Mouse (Mus musculus) megakaryocyte, adult 5-6 weeks (primary cell): ENCODE results near the gene Daxx. TPM values are rescaled to one million over a fixed set of nuclear protein-coding genes. Genes with fewer than 3 reads are reported as not detected.
"Not testable (repeated sequence)": the region's sequence is repeated elsewhere in the genome, so short reads cannot be mapped to it uniquely, and the experiment has no call there.

Experiments used
- ATAC-seq: 2 replicates; pipeline ENCODE4 v1.8.0; 2016; ENCODE audit warnings: mild to moderate bottlenecking, inconsistent platforms; ENCODE audit not compliant: poor library complexity, severe bottlenecking
- total RNA-seq, 2 experiments: library from RNA; stranded (forward) in 1 of 2; stranded (reverse) in 1 of 2; fragments of 153-499, 151-499 nt in 1 of 2; fragments of 221-1000, 200-1000 nt in 1 of 2; gene quantifications; 2 replicates each; pipeline versions ENCODE4 v1.2.3 to v1.2.4; 2015 to 2017

Gene Daxx
- total RNA-seq, 2 experiments from 2014 or later, result 39.3 to 49.7 TPM

DNA sequence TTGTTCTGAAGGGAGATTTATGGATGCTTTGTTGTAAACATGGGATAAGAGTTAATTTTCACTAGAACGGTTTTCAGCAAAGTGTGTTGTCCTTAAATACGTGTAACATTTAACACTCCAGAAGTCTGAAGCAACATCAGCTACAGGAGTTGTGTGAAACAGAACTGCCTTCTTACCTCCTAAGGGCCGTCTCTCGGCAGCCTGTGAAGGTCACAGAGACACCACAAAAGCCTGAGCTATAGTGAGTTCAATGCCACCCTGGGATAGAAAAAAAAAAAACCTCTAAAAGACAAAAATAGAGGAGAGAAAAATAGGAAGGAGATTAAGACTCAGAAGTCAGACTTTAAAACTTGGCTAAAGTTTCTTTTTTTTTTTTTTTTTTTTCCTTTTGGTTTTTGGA lies 7.1 kb upstream of the Daxx start:
- no peak for ATAC-seq

DNA sequence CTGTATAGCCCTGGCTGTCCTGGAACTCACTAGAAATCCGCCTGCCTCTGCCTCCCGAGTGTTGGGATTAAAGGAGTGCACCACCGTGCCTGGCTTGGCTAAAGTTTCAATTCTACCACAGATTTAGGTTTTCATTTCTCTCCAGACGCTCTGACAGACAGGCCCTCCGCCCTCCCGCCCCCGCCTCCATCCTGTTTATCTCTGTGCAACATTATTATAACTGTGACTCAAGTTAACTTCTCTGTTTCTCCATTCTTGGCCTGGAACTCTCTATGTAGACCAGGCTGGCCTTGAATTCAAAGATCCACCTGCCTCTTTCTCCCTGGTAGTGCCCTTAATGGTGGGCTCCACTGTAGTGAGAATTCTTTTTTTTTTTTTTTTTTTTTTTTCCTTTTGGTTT lies 6.7 kb upstream of the Daxx start:
- no peak for ATAC-seq

DNA sequence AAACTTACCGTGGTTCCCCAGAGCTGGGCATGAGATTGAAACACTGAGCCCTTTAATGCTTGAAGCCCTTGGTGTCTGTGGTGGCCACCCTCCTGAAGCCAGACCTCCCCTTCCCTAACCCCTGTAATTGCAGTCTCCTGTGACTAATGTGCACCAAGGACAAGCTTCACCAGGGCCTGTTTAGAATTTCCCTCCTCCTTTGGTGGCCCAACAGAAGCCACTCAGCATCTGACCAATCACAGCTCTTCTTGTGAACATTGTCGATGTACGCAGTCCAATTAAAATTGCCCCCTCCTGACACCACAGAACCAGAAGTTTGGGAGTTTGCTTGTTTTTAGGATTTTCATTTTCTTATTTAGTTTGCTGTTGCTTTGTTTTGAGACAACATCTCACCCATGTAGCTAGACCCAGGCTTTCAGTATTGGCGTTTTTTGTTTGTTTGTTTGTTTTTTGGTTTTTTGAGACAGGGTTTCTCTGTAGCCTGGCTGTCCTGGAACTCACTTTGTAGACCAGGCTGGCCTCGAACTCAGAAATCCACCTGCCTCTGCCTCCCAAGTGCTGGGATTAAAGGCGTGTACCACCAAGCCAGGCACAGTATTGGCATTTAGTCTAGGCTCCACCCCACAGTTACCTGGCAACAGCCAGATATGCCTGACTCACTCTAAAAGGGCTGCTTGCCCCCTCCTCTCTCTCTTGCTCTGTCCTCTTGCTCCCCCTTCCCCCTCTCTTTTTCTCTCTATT lies 5.1 kb upstream of the Daxx start:
- ATAC-seq, result not testable (repeated sequence)

DNA sequence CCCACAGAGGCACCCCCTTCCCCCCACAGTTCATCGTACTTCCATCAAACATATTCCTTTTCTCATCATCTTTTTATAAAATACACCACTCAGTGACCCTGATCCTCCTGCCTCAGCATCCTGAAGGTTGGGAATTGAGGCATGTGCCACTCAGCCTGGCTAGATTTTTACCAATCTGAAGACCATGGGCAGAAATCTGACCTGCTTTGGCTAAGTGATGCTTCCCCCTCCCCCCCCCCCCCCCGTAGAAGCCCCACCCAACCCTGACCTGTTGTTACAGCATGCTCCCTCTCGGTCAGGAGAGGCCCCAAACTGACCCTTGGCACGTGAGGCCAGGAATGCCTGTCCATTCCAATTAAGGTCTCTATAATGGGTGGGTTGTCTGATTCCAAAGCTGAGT lies 4.4 kb upstream of the Daxx start, which contains the start of gene Platr17:
Gene Platr17 (plus strand): TSS at position 301 of the 400 bp plus-strand sequence.
- ATAC-seq, result not testable (repeated sequence)

DNA sequence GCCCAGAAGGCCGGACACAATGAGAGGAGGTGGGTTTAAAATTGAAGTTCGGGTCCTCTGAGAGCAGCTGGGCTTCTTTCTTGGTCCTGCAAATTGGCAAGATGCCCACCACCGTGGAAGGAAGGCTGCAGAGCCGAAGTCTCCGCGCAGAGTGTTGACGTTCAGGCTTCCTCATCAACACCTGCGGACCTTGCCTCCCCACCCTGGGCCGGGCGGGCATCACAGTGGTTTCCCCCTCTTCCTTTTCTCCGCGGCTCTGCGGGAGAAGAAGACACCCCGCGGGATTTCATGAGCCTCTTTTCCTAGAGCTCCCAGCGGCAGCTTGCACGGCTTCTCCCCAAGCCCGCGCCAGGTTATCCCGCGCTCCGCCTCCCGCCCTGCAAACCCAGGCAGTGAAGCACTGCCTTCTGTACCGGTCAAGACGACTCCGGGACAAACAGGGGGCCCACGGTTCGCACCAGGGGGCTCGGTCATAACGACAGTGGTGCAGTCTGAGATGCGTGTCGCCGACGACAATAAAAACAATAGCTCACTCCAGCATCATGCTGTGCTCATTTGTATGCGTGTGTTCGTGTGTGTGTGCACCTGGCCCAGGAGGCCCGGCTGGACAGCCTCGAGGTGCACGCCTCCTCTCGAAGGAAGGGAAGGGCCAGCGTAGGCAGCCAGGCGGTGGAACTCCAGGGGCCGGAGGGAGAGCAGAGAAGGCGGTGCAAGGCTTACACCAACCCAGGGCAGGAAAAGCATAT lies 710 bp upstream of the Daxx start:
- peak; percentile 37 for ATAC-seq

DNA sequence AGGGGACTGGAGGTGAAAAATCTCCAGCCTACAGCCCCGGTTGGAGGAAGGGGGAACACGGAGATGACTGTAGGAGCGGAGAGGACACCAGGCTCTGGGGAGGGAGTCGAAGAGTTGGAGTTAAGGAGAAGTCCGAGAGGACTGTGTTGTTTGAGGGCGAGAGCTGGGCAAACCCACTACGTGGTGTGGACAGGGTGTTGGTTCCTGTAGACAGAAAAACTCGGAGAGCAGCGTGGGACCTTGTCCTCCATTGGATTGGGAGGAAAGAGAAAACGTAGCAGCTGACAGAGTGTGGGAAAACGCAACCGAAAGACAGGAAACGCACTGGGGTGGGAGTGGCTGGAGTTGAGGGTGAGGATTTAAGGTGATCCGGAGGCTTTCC lies 646 bp downstream of the Daxx start:
- peak; percentile 13; the same call in 1 of the 2 replicates for ATAC-seq

DNA sequence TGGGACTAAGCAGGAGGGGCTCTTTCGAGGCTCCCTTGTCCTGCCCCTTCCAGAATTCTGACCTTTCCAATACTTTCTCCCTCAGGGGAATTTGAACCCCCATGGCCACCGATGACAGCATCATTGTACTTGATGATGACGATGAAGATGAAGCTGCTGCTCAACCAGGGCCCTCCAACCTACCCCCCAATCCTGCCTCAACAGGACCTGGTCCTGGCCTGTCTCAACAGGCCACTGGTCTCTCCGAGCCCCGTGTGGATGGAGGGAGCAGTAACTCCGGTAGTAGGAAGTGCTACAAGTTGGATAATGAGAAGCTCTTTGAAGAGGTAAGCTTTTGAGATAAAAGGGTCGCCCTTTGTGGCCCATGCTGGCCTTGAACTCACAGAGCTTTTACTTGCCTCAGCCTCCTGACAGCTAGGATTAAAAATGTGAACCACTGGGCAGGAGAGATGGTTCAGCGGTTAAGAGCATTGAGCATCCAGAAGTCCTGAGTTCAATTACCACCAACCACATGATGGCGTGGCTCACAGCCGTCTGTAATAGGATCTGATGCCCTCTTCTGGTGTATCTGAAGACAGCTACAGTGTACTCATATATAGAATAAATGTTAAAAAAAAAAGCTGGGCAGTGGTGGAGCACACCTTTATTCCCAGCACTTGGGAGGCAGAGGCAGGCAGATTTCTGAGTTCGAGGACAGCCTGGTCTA lies 1.3 kb downstream of the Daxx start:
- no peak for ATAC-seq

DNA sequence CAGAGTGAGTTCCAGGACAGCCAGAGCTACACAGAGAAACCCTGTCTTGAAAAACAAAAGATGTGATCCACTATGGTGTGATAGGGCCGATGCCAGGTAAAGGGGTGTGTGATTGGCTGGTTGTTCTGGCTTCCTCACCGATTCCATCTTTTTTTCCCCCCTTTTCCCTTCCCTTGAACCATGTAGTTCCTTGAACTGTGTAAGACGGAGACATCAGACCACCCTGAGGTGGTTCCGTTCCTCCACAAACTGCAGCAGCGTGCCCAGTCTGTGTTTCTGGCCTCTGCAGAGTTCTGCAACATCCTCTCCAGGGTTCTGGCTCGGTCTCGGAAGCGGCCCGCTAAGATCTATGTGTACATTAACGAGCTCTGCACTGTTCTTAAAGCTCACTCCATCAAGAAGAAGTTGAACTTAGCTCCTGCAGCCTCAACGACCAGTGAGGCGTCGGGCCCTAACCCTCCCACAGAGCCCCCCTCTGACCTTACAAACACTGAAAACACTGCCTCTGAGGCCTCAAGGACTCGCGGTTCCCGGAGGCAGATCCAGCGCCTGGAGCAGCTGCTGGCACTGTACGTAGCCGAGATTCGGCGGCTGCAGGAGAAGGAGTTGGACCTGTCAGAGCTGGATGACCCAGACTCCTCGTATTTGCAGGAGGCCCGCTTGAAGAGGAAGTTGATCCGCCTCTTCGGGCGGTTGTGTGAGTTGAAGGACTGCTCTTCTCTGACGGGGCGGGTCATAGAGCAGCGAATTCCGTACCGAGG lies 2.0 kb downstream of the Daxx start:
- ATAC-seq, result no peak

DNA sequence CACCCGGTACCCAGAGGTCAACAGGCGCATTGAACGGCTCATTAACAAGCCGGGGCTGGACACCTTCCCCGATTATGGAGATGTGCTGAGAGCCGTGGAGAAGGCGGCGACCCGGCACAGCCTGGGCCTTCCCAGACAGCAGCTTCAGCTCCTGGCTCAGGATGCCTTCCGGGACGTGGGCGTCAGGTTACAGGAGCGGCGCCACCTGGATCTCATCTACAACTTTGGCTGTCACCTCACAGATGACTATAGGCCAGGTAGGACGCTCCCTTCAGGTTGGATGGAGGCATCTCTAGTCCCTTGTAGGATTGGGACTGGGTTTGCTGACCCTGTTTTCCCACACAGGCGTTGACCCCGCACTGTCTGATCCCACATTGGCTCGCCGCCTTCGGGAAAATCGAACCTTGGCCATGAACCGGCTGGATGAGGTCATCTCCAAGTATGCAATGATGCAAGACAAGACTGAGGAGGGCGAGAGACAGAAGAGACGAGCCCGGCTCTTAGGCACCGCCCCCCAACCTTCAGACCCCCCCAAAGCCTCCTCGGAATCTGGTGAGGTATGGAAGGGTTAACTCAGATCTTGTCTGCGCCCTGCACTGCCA lies 2.7 kb downstream of the Daxx start:
- ATAC-seq, result no peak

DNA sequence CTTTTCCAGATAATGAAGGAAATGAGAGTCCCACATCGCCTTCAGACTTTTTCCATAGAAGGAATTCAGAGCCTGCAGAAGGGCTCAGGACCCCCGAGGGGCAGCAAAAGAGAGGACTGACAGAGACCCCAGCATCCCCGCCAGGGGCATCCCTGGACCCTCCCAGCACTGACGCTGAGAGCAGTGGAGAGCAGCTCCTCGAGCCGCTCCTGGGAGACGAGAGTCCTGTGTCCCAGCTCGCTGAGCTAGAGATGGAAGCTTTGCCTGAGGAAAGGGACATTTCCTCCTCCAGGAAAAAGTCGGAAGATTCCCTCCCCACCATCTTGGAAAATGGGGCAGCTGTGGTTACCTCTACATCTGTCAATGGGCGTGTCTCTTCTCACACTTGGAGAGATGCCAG lies 4.0 kb downstream of the Daxx start:
- ATAC-seq, result no peak

DNA sequence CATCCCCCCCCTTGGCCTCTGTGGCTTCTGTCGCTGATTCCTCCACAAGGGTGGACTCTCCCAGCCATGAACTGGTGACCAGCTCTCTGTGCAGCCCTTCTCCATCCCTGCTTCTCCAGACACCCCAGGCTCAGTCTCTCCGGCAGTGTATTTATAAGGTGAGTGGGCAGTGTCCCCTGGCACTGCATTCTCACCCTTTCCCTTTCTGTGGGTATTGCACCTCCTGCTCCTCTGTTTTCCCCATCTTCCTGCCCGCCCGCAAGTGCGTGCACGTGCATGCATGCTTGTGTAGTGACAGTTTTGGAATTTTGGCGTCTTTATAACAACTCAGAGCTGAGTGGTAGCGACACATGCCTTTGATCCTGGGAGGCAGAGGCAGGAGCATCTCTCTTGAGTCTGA lies 4.7 kb downstream of the Daxx start:
- no peak for ATAC-seq

DNA sequence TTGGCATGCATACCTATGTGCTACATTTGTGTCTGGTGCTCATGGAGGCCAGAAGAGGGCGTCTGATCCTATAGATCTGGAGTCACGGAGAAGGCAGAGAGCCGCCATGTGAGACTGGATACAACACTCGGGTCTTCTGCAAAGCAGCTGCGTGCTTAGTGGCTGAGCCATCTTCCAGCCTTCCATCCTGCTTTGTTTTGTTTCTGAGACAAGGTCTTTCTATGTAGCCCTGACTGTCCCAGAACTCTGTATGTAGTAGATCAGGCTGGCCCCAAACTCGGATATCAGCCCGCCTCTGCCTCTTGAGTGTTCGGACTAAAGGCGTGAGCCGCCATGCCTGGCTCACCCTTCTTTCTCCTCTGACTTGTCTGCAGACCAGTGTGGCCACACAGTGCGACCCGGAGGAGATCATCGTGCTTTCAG lies 5.8 kb downstream of the Daxx start:
- no peak for ATAC-seq

DNA sequence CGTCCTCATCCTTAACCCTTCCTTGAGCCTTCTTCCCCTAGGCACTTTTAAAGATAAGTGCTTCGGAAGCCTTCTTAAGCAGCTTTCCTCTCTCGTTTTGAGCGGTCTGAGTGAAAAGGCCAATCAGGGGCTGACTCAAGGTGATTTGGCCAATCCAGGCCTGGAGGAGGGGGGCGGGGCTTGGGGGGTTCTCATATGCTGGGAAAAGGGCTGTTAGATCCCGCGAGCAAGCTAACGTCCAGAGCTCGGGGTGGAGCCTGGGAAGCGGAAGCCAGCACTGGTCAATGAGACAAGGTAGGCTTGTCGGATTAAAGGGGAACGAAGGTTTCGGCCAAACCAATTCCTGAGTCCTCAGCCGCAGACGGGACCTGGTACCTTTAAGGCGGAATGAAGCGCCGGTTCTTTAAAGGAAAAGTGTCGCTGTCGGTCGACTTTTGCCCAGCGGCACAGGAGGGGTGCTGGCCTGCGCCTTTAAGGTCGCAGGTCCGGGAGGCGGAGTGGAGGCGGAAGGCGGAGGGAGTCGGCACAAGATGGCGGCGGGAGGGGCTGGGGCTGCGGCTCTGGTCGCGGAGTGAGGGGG lies 6.5 kb downstream of the Daxx start, which contains the start of the genes Tapbp and Zbtb22:
Gene Tapbp (plus strand): TSS at position 229 of the 580 bp plus-strand sequence.
Gene Zbtb22 (plus strand): TSS at position 234 of the 580 bp plus-strand sequence.
- peak; percentile 71 for ATAC-seq

DNA sequence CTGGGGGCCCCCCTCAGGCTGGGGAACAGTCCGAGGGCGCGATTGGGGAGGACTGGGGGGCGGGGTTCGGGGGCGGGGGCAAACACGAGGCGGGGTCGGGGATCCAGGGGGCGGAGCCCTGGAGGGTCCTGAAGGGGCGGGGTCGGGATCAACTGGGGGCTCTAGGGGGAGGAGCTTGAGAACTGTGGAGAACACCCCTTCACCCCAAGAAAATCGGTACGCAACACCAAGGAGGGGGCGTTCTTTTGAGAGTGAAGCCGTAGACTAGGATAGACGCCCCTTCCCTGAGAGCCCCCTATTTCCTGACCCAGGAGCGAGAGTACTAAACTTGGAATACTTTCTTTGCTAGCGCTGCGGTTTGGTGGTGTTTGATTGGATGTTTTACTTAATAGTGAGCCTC lies 7.1 kb downstream of the Daxx start:
- no peak for ATAC-seq

DNA sequence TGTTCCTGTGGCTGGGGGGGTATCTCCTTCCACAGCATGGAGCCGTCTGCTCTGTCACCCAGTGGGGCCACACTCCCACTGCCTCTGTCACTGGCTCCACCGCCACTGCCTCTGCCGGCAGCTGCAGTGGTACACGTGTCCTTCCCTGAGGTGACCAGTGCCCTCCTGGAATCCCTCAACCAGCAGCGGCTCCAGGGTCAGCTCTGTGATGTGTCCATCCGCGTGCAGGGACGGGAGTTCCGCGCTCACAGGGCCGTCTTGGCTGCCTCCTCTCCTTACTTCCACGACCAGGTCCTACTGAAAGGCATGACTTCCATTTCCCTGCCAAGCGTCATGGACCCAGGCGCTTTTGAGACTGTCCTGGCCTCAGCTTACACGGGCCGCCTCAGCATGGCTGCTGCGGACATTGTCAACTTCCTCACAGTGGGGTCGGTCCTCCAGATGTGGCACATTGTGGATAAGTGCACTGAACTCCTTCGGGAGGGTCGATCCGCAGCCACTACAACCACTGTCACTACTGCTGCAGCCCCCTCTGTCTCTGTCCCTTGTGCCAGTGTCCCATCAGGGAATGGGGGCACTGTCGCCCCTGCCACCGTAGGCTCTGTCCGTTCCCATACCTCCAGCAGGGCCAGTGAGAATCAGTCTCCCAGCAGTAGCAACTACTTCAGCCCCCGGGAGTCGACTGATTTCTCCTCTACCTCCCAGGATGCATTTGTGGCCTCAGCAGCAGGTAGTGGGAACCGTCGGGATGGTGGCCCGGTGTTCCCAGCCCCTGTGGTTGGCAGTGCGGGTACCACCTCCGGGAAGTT lies 7.8 kb downstream of the Daxx start:
- ATAC-seq, result no peak

DNA sequence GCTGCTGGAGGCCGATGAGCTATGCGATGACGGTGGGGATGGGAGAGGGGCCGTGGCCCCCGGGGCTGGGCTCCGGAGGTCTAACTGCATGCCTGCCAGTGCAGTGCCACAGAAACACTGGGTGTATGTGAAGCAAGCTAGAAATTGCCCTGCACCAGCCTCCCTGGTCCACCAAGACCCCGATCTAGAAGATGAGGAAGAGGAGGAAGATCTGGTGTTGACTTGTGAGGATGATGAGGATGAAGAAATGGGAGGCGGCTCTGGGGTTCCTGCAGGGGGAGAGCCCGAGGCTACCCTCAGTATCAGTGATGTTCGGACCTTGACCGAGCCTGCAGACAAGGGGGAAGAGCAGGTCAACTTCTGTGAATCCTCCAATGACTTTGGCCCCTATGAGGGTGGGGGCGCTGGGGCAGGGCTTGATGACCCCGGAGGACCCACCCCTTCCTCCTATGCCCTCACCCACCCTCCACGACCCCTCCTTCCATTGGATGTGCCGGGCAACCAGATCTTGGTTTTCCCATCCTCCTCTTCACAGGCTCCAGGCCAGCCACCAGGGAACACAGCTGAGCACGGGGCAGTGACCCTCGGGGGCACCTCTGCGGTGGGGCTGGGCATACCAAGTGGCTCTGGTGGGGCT lies 8.6 kb downstream of the Daxx start:
- ATAC-seq, result no peak

DNA sequence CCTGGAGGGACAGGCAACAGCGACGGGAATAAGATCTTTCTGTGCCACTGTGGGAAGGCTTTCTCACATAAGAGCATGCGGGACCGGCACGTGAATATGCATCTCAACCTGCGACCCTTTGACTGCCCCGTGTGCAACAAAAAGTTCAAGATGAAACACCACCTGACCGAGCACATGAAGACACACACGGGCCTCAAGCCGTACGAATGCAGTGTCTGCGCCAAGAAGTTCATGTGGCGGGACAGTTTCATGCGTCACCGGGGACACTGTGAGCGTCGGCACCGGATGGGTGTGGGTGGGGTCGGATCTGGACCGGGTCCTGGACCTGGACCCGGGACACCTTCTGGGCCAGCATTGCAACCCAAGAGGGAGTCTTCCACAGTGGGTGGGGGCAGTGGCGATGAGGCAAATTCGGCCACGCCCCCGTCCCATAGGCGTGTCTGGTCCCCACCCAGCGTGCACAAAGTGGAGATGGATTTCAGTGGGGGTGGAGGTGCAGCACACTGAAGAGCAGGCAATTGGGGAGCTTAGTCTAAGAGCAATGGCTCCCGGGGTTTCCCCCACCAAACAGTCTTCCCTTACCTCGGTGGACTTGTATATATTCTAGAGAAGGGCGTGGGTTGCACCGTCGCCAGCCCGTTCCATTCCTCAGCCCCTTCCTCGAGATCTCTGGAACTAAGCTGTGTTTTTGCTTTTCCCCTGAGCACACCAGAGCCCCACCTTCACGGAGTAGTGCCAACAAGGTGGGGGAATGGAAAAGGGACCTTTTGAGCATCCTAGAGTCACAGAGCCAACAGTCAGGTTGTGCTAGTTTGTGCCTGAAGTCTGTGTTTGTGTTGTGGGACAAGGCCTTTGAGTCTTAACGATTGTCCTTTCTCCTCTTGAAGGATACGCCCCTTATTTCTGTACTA lies 9.3 kb downstream of the Daxx start:
- ATAC-seq, result no peak
